Mouse (Mus musculus) forebrain, embryonic 11.5 days (tissue): ENCODE data around the gene Prkca. TPM values are rescaled to one million over a fixed set of nuclear protein-coding genes. Genes with fewer than 3 reads are reported as not detected.

Experiments used
- ATAC-seq: fragments of 200-750 bp; cut with Nextera tagmentation; replicated peaks from 2 replicates; pipeline ENCODE4 v1.8.0; 2017; ENCODE audit warnings: moderate TSS enrichment; ENCODE audit not compliant: low FRiP score
- DNase-seq: peaks from one replicate; pipeline ENCODE4 v3.0.0-alpha.2; 2017; ENCODE audit warnings: low spot score
- H3K27ac ChIP-seq: fragments of 300-500 bp; sonication (generic); 2 replicates; pipeline ENCODE4 v1.5.1; 2014; ENCODE audit warnings: low read depth, low read length
- H3K27me3 ChIP-seq: fragments of 300-500 bp; sonication (generic); 2 replicates; pipeline ENCODE4 v1.6.1; 2014; ENCODE audit warnings: mild to moderate bottlenecking, low read length, mixed read lengths; ENCODE audit not compliant: control insufficient read depth, insufficient read depth
- H3K36me3 ChIP-seq: fragments of 300-500 bp; sonication (generic); 2 replicates; pipeline ENCODE4 v1.6.1; 2014; ENCODE audit warnings: mild to moderate bottlenecking, low read length, moderate library complexity, mixed read lengths; ENCODE audit not compliant: control insufficient read depth, insufficient read depth
- H3K4me1 ChIP-seq: fragments of 300-500 bp; sonication (generic); replicated peaks from 2 replicates; pipeline ENCODE4 v1.6.1; 2014; ENCODE audit warnings: low read length, mixed read lengths; ENCODE audit not compliant: control insufficient read depth, insufficient read depth
- H3K4me2 ChIP-seq: fragments of 300-500 bp; sonication (generic); 2 replicates; pipeline ENCODE4 v1.6.1; 2014; ENCODE audit warnings: low read depth, mild to moderate bottlenecking, low read length, moderate library complexity, mixed read lengths; ENCODE audit not compliant: severe bottlenecking
- H3K4me3 ChIP-seq: fragments of 300-500 bp; sonication (generic); 2 replicates; pipeline ENCODE4 v1.5.1; 2014; ENCODE audit warnings: low read depth, low read length
- H3K9ac ChIP-seq: fragments of 300-500 bp; sonication (generic); 2 replicates; pipeline ENCODE4 v1.6.1; 2014; ENCODE audit warnings: low read length
- H3K9me3 ChIP-seq: fragments of 300-500 bp; sonication (generic); 2 replicates; pipeline ENCODE4 v1.6.1; 2016; ENCODE audit warnings: low read length, mixed read lengths; ENCODE audit not compliant: control insufficient read depth
- WGBS: fragments of 180-500 bp; shearing (Covaris S2); extraction: QIAGEN DNeasy Blood & Tissue Kit; methylation state at CpG from one replicate; pipeline ENCODE4 v1.1.7; 2014; 5-methylcytosine and 5-hydroxymethylcytosine counted together
- polyA plus RNA-seq: library from polyadenylated mRNA; unstranded; fragments of >200 nt; fragmentation: Nextera tagmentation; extraction: Ambion mirVana; gene quantifications from 2 replicates; pipeline ENCODE4 v1.2.1, GENCODE M21; 2014

Prkca gene
- polyA plus RNA-seq, 1 experiment from 2014 or later, result 5.2 TPM

DNA sequence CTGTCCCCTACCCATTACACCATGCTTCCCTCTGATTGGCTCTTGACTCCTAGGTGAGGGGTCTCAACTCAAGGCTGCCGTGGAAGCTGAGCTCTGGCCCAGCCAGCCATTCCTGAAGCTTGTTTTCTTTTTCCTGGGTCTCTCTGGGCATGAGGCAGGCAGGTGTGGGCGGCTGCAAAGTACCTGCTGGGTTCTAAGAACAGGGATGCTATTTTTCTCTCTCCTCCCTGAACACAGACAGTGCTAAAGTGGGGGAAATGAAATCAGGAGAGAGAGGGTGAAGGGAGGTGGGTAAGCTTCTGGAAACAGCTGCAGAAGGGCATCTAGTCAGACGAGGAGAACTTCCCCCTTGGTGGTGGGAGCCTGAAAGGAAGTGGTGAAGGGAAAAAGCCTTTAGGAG lies 414.0 kb downstream of the Prkca start:
- 71% methylated on average over 3 of the region's 3 CpGs for WGBS
- H3K4me2 ChIP-seq, result no peak overlapping the region
- H3K27ac ChIP-seq, result no peak overlapping the region
- no peak overlapping the region for H3K4me3 ChIP-seq
- ATAC-seq, result no peak
- no peaks in the 10 kb centered on the region for H3K27me3 ChIP-seq
- H3K4me1 ChIP-seq, result no peaks in the 10 kb centered on the region
- no peak overlapping the region for H3K9ac ChIP-seq
- no peaks in the 10 kb centered on the region for H3K36me3 ChIP-seq
- no peaks in the 10 kb centered on the region for H3K9me3 ChIP-seq
- no peak for DNase-seq

GRCm38 (mm10) chr11:107919852-107920508 lies 423.7 kb downstream of the Prkca start:
- no peak for ATAC-seq
- no peak overlapping the region for H3K4me3 ChIP-seq
- WGBS, result 46% methylated on average over 16 of the region's 16 CpGs
- DNase-seq, result no peak
- H3K4me1 ChIP-seq, result no peaks in the 10 kb centered on the region
- H3K9me3 ChIP-seq, result no peaks in the 10 kb centered on the region
- H3K36me3 ChIP-seq, result no peaks in the 10 kb centered on the region
- no peak overlapping the region for H3K27ac ChIP-seq
- no peak overlapping the region for H3K9ac ChIP-seq
- H3K4me2 ChIP-seq, result no peak overlapping the region
- peaks cover 3% of the 10 kb centered on the region; the same call in 1 of the 2 replicates for H3K27me3 ChIP-seq

- H3K9me3 ChIP-seq, result no peaks in the 10 kb centered on the region
- no peak overlapping the region for H3K9ac ChIP-seq
- no peak overlapping the region for H3K27ac ChIP-seq
- no peaks in the 10 kb centered on the region for H3K4me1 ChIP-seq
- ATAC-seq (no peak), DNase-seq (no peak)
- WGBS, result 62% methylated on average over 9 of the region's 9 CpGs
- no peak overlapping the region for H3K4me3 ChIP-seq
- peaks cover 13% of the 10 kb centered on the region for H3K27me3 ChIP-seq
- H3K4me2 ChIP-seq, result no peak overlapping the region
- no peaks in the 10 kb centered on the region for H3K36me3 ChIP-seq
These were observed 425.9 kb downstream of the Prkca start for GRCm38 (mm10) chr11:107917721-107918235.

- Histone ChIP-seq H3K9me3 (no peaks in the 10 kb centered on the region), H3K4me1 (no peaks in the 10 kb centered on the region), H3K4me2 (peak within 1 kb of the TSS; percentile 58), H3K4me3 (peak within 1 kb of the TSS; percentile 37), H3K36me3 (no peaks in the 10 kb centered on the region), H3K9ac (no peak within 1 kb of the TSS), H3K27me3 (peaks cover 13% of the 10 kb centered on the region), H3K27ac (no peak within 1 kb of the TSS)
- ATAC-seq (peak; percentile 86), DNase-seq (peak; percentile 86)
- whole genome bisulfite sequencing, result 5% methylated on average over 34 of the region's 36 CpGs
These were observed 429.0 kb downstream of the Prkca start, which contains the start of gene Cacng5 for GRCm38 (mm10) chr11:107914634-107915226. Cacng5 (minus strand) TSS chr11:107915055.

DNA sequence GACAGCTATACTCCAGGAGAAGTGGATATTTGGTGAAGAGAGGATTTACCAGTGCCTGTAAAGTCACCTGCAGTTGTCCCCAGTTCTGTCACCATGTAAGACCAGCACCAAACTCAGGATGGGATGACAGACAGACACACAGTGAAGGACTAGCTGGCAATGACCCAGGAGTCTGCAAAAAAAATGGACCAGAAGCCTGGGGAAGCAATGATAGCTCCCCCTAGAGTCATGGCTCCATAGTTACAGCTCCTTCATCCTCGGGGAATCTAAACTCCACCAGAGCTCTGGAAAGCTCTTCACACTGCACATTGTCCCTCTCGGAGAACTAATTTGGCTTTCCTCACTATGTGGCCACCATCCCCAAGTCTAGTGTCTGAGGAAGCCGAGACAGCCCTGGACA lies 430.4 kb downstream of the Prkca start:
- H3K9me3 ChIP-seq, result no peaks in the 10 kb centered on the region; the same call in 1 of the 2 replicates
- DNase-seq (no peak), ATAC-seq (no peak)
- H3K27me3 ChIP-seq, result peaks cover 13% of the 10 kb centered on the region
- H3K4me1 ChIP-seq, result no peaks in the 10 kb centered on the region
- H3K9ac ChIP-seq, result no peak overlapping the region
- no peak overlapping the region for H3K27ac ChIP-seq
- H3K4me3 ChIP-seq, result no peak overlapping the region
- H3K36me3 ChIP-seq, result no peaks in the 10 kb centered on the region
- no peak overlapping the region for H3K4me2 ChIP-seq
- WGBS, result 47% methylated on average over 3 of the region's 3 CpGs

- Histone ChIP-seq H3K27me3 (no peaks in the 10 kb centered on the region), H3K4me3 (no peak overlapping the region), H3K9me3 (no peaks in the 10 kb centered on the region; the same call in 1 of the 2 replicates), H3K4me1 (no peaks in the 10 kb centered on the region), H3K36me3 (no peaks in the 10 kb centered on the region), H3K27ac (no peak overlapping the region), H3K9ac (no peak overlapping the region), H3K4me2 (no peak overlapping the region)
- no peak for DNase-seq
- ATAC-seq, result no peak
- 83% methylated on average over 9 of the region's 9 CpGs for WGBS
These were observed 438.4 kb downstream of the Prkca start for GRCm38 (mm10) chr11:107905364-107905763.

GRCm38 (mm10) chr11:107903966-107904605 lies 439.6 kb downstream of the Prkca start:
- ATAC-seq, result no peak
- 63% methylated on average over 4 of the region's 4 CpGs for WGBS
- Histone ChIP-seq H3K4me1 (no peaks in the 10 kb centered on the region), H3K4me2 (no peak overlapping the region), H3K36me3 (no peaks in the 10 kb centered on the region), H3K4me3 (no peak overlapping the region), H3K9me3 (no peaks in the 10 kb centered on the region), H3K9ac (no peak overlapping the region), H3K27ac (no peak overlapping the region), H3K27me3 (no peaks in the 10 kb centered on the region)
- DNase-seq, result no peak

- H3K9me3 ChIP-seq, result no peaks in the 10 kb centered on the region
- ATAC-seq, result no peak
- no peak for DNase-seq
- H3K4me1 ChIP-seq, result no peaks in the 10 kb centered on the region
- H3K4me3 ChIP-seq, result no peak overlapping the region
- no peaks in the 10 kb centered on the region for H3K36me3 ChIP-seq
- no peak overlapping the region for H3K4me2 ChIP-seq
- H3K27ac ChIP-seq, result no peak overlapping the region
- WGBS, result 35% methylated on average over 4 of the region's 4 CpGs
- no peaks in the 10 kb centered on the region for H3K27me3 ChIP-seq
- H3K9ac ChIP-seq, result no peak overlapping the region
These were observed 443.3 kb downstream of the Prkca start for GRCm38 (mm10) chr11:107900470-107900869.
